Mouse (Mus musculus): ENCODE measurements around the gene Gm42674. TPM values are rescaled to one million over a fixed set of nuclear protein-coding genes. Genes with fewer than 3 reads are reported as not detected.
A peak's percentile ranks its signal among the peaks of the same experiment; 100 is the strongest.

Gm42674 gene
- polyA plus RNA-seq, 1 experiment from 2014 or later = not detected

GRCm38 (mm10) chr3:90600036-90600435 lies 1.7 kb upstream of the Gm42674 start:
- H3K4me2 ChIP-seq = no peak overlapping the region
- no peaks in the 10 kb centered on the region for H3K9me3 ChIP-seq
- H3K4me3 ChIP-seq = no peak overlapping the region
- WGBS = 73% methylated on average over 6 of the region's 6 CpGs
- H3K4me1 ChIP-seq = peaks cover 17% of the 10 kb centered on the region
- H3K27me3 ChIP-seq = no peaks in the 10 kb centered on the region
- ATAC-seq (ENCODE audit: borderline replicate concordance, extremely low read depth, low FRiP score, low TSS enrichment) = no peak
- H3K27ac ChIP-seq = no peak overlapping the region
- no peaks in the 10 kb centered on the region for H3K36me3 ChIP-seq
- no peak overlapping the region for H3K9ac ChIP-seq

- 70% methylated on average over 8 of the region's 8 CpGs for WGBS
Measured at GRCm38 (mm10) chr3:90600458-90601195, 1.1 kb upstream of the Gm42674 start.

GRCm38 (mm10) chr3:90603623-90604022 lies 1.9 kb downstream of the Gm42674 start, which contains the start of gene S100a4:
S100a4 (plus strand) TSS chr3:90603771.
- Histone ChIP-seq H3K9me3 (no peaks in the 10 kb centered on the region), H3K4me1 (peaks cover 31% of the 10 kb centered on the region), H3K36me3 (no peaks in the 10 kb centered on the region), H3K4me3 (no peak within 1 kb of the TSS), H3K27me3 (no peaks in the 10 kb centered on the region), H3K27ac (peak within 1 kb of the TSS; percentile 83), H3K9ac (no peak within 1 kb of the TSS), H3K4me2 (no peak within 1 kb of the TSS; the same call in 1 of the 2 replicates)
- WGBS = 61% methylated on average over 3 of the region's 3 CpGs
- no peak for ATAC-seq (ENCODE audit: borderline replicate concordance, extremely low read depth, low FRiP score, low TSS enrichment)

More at GRCm38 (mm10) chr3:90600458-90601195, 1.1 kb upstream of the Gm42674 start:
- H3K9me3 ChIP-seq = no peaks in the 10 kb centered on the region
- peaks cover 23% of the 10 kb centered on the region for H3K4me1 ChIP-seq
- ATAC-seq (ENCODE audit: borderline replicate concordance, extremely low read depth, low FRiP score, low TSS enrichment) = no peak
- no peaks in the 10 kb centered on the region for H3K36me3 ChIP-seq
- H3K4me3 ChIP-seq = no peak overlapping the region
- H3K27ac ChIP-seq = no peak overlapping the region
- no peaks in the 10 kb centered on the region for H3K27me3 ChIP-seq
- H3K4me2 ChIP-seq = no peak overlapping the region
- H3K9ac ChIP-seq = no peak overlapping the region

- no peak overlapping the region for H3K4me3 ChIP-seq
- ATAC-seq (ENCODE audit: borderline replicate concordance, extremely low read depth, low FRiP score, low TSS enrichment) = peak; percentile 74
- H3K36me3 ChIP-seq = no peaks in the 10 kb centered on the region
- H3K27me3 ChIP-seq = no peaks in the 10 kb centered on the region
- peak overlapping the region; percentile 83 for H3K27ac ChIP-seq
- 10% methylated on average over 4 of the region's 4 CpGs for WGBS
- no peak overlapping the region for H3K9ac ChIP-seq
- H3K9me3 ChIP-seq = no peaks in the 10 kb centered on the region
- H3K4me1 ChIP-seq = peaks cover 31% of the 10 kb centered on the region
- H3K4me2 ChIP-seq = no peak overlapping the region; the same call in 1 of the 2 replicates
Measured at GRCm38 (mm10) chr3:90604416-90604815, 2.7 kb downstream of the Gm42674 start.

- 69% methylated on average over 3 of the region's 3 CpGs for WGBS
- H3K9ac ChIP-seq = no peak overlapping the region
- H3K4me2 ChIP-seq = no peak overlapping the region
- peaks cover 31% of the 10 kb centered on the region for H3K4me1 ChIP-seq
- no peak overlapping the region for H3K4me3 ChIP-seq
- ATAC-seq (ENCODE audit: borderline replicate concordance, extremely low read depth, low FRiP score, low TSS enrichment) = 0 out of 2 replicates have a peak, but pooled peaks have one; percentile 14
- H3K9me3 ChIP-seq = no peaks in the 10 kb centered on the region
- H3K27ac ChIP-seq = peak overlapping the region; percentile 83
- H3K27me3 ChIP-seq = no peaks in the 10 kb centered on the region
- no peaks in the 10 kb centered on the region for H3K36me3 ChIP-seq
Measured at GRCm38 (mm10) chr3:90605049-90605448, 3.3 kb downstream of the Gm42674 start.

GRCm38 (mm10) chr3:90605736-90606135 lies 4.0 kb downstream of the Gm42674 start:
- H3K27ac ChIP-seq = peak overlapping the region; percentile 83
- no peak overlapping the region for H3K9ac ChIP-seq
- H3K4me1 ChIP-seq = peaks cover 31% of the 10 kb centered on the region
- no peaks in the 10 kb centered on the region for H3K9me3 ChIP-seq
- ATAC-seq (ENCODE audit: borderline replicate concordance, extremely low read depth, low FRiP score, low TSS enrichment) = no peak
- H3K27me3 ChIP-seq = no peaks in the 10 kb centered on the region
- no peak overlapping the region for H3K4me2 ChIP-seq
- 74% methylated on average over 2 of the region's 2 CpGs for WGBS
- no peaks in the 10 kb centered on the region for H3K36me3 ChIP-seq
- H3K4me3 ChIP-seq = no peak overlapping the region

GRCm38 (mm10) chr3:90606185-90606584 lies 4.5 kb downstream of the Gm42674 start:
- Histone ChIP-seq H3K9me3 (no peaks in the 10 kb centered on the region), H3K9ac (no peak overlapping the region), H3K27me3 (no peaks in the 10 kb centered on the region), H3K4me3 (no peak overlapping the region), H3K4me2 (no peak overlapping the region), H3K4me1 (peaks cover 31% of the 10 kb centered on the region), H3K36me3 (no peaks in the 10 kb centered on the region), H3K27ac (peak overlapping the region; percentile 83)
- ATAC-seq (ENCODE audit: borderline replicate concordance, extremely low read depth, low FRiP score, low TSS enrichment) = peak; percentile 23; the same call in 1 of the 2 replicates
- WGBS = 72% methylated on average over 6 of the region's 6 CpGs

GRCm38 (mm10) chr3:90607361-90607760 lies 5.7 kb downstream of the Gm42674 start:
- WGBS = 83% methylated on average over 3 of the region's 3 CpGs
- H3K4me2 ChIP-seq = no peak overlapping the region
- H3K27ac ChIP-seq = no peak overlapping the region
- no peak for ATAC-seq (ENCODE audit: borderline replicate concordance, extremely low read depth, low FRiP score, low TSS enrichment)
- no peak overlapping the region for H3K9ac ChIP-seq
- no peak overlapping the region for H3K4me3 ChIP-seq
- H3K36me3 ChIP-seq = no peaks in the 10 kb centered on the region
- H3K27me3 ChIP-seq = no peaks in the 10 kb centered on the region
- no peaks in the 10 kb centered on the region for H3K9me3 ChIP-seq
- peaks cover 31% of the 10 kb centered on the region for H3K4me1 ChIP-seq

GRCm38 (mm10) chr3:90608223-90608622 lies 6.5 kb downstream of the Gm42674 start, which contains the start of gene S100a5:
S100a5 (plus strand) TSS chr3:90608523.
- 53% methylated on average over 3 of the region's 3 CpGs for WGBS
- no peaks in the 10 kb centered on the region for H3K27me3 ChIP-seq
- H3K4me2 ChIP-seq = no peak within 1 kb of the TSS

GRCm38 (mm10) chr3:90609102-90609501 lies 7.4 kb downstream of the Gm42674 start:
- no peak overlapping the region for H3K4me3 ChIP-seq
- H3K27ac ChIP-seq = no peak overlapping the region
- H3K4me2 ChIP-seq = no peak overlapping the region
- no peak for ATAC-seq (ENCODE audit: borderline replicate concordance, extremely low read depth, low FRiP score, low TSS enrichment)
- no peaks in the 10 kb centered on the region for H3K36me3 ChIP-seq
- no peaks in the 10 kb centered on the region for H3K9me3 ChIP-seq
- no peaks in the 10 kb centered on the region for H3K27me3 ChIP-seq
- peaks cover 34% of the 10 kb centered on the region for H3K4me1 ChIP-seq
- no peak overlapping the region for H3K9ac ChIP-seq

More at GRCm38 (mm10) chr3:90608223-90608622, 6.5 kb downstream of the Gm42674 start, which contains the start of gene S100a5:
- Histone ChIP-seq H3K9ac (no peak within 1 kb of the TSS), H3K9me3 (no peaks in the 10 kb centered on the region), H3K27ac (no peak within 1 kb of the TSS), H3K4me1 (peaks cover 34% of the 10 kb centered on the region), H3K4me3 (no peak within 1 kb of the TSS), H3K36me3 (no peaks in the 10 kb centered on the region)
- no peak for ATAC-seq (ENCODE audit: borderline replicate concordance, extremely low read depth, low FRiP score, low TSS enrichment)

- Histone ChIP-seq H3K27ac (no peak overlapping the region), H3K9ac (no peak overlapping the region), H3K4me1 (peaks cover 20% of the 10 kb centered on the region), H3K4me3 (no peak overlapping the region), H3K4me2 (no peak overlapping the region), H3K36me3 (no peaks in the 10 kb centered on the region), H3K9me3 (no peaks in the 10 kb centered on the region), H3K27me3 (no peaks in the 10 kb centered on the region)
- no peak for ATAC-seq (ENCODE audit: borderline replicate concordance, extremely low read depth, low FRiP score, low TSS enrichment)
- 82% methylated on average over 3 of the region's 3 CpGs for WGBS
Measured at GRCm38 (mm10) chr3:90611494-90611893, 9.8 kb downstream of the Gm42674 start.

GRCm38 (mm10) chr3:90612061-90612460 lies 10.4 kb downstream of the Gm42674 start:
- no peaks in the 10 kb centered on the region for H3K36me3 ChIP-seq
- H3K27me3 ChIP-seq = no peaks in the 10 kb centered on the region
- WGBS = 57% methylated on average over 4 of the region's 4 CpGs
- H3K4me2 ChIP-seq = no peak overlapping the region
- H3K27ac ChIP-seq = no peak overlapping the region
- no peaks in the 10 kb centered on the region for H3K9me3 ChIP-seq
- H3K9ac ChIP-seq = no peak overlapping the region
- peaks cover 20% of the 10 kb centered on the region for H3K4me1 ChIP-seq
- no peak for ATAC-seq (ENCODE audit: borderline replicate concordance, extremely low read depth, low FRiP score, low TSS enrichment)
- H3K4me3 ChIP-seq = no peak overlapping the region
